Mouse (Mus musculus) layer of hippocampus, adult 11-12 months (tissue): ENCODE results near the gene Il6ra.

Experiments
- DNase-seq: peaks from one replicate; pipeline ENCODE4 v3.0.0; 2022; ENCODE audit warnings: low spot score

The Il6ra gene

DNA sequence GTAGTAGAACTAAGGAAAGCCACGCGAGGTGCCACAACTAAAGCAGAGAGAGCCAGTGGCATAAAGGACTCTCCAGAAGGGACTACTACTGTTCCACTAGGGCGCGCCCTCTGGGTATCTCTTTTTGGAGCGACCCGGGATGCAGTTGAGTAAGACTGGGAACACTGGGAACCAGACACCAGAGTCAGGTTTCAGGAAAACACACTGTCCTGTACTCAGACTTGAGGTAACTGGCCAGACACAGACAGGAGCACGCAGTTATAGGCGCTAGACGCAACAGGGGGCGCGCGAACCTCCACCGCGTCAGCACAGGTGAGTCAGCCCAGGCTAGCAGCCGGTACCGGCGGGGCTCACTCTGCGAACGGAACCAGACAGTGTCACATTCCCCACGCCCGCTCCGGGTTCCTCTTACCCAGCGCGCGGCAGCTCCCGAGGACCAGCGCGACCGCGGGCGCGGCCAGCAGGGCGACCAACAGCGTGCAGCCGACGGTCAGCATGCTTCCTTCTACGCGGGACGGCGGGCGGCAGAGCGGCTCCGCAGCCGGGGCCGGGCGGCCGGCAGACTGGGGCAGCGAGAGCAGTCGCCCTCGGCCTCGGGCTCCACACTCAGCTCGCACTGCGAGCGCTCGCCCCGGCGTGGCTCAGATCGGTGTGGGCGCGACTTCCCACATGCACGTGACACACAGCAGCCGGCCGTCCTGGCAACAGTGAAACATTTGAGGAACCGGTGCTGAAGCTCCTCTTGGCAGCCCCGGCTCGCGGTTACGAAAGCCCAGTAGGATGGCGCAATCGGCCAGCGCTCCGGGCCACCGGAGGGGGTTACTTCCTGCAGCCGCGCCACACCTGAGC is at the start of gene Il6ra:
Gene Il6ra, minus strand, starts transcription at position 654 of the 849 bp plus-strand sequence.
- DNase-seq = peak; percentile 86

DNA sequence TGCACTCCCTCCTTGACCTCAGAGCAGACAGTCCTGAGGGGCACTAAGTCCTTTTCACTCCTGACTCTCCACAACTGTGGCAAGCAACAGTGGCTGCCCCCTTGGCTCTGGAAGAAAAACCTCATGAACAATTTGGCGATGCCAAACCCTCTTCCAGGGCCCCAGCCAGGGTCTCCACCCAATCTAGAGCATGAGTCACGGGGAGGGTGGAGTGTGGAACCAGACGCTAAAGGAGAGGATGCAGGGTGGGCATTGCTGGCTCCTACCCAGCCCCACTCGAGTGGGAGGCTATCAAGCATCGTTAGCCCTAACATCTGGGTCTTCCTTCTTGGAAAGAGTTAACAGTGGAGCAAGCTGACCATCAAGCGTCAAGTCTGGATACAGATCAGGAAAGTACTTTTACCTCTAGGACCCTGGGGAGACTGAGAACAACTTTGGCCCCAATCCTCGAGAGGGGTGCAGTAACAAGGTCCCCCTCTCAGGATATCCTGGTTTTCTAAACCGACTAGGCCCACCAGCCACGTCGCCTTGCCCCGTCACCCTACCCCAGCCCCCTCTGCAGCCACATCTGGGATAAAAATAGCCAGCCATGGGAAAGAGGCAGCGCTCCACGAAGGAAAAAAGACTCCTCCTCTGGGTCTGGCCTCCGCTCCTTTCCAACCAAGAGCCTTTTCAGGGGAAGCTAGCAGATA is 49.2 kb upstream of the Il6ra start:
- no peak for DNase-seq

- no peak for DNase-seq
Measured at GRCm38 (mm10) chr3:89961436-89961835, 48.4 kb upstream of the Il6ra start.

DNA sequence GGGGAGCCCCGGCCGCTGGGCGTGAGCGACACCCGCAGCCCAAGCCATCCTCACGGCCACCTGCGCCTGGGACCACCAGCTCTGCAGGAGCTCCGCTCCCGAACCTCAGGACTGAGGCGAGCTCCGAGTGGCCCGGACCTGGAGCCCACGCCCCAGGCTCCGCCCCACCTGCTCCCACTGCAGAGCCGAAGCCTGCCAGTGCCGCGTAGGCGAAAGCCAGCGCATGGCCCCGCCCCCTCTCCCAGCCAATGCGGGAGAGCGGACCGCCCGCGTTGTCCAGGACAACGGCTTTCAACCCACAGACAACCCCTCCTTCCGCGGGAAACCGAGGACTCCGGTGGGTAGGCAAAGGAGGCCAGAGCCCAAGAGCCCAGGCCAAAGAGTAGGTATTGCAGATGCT is 47.5 kb upstream of the Il6ra start:
- DNase-seq = peak; percentile 93

DNA sequence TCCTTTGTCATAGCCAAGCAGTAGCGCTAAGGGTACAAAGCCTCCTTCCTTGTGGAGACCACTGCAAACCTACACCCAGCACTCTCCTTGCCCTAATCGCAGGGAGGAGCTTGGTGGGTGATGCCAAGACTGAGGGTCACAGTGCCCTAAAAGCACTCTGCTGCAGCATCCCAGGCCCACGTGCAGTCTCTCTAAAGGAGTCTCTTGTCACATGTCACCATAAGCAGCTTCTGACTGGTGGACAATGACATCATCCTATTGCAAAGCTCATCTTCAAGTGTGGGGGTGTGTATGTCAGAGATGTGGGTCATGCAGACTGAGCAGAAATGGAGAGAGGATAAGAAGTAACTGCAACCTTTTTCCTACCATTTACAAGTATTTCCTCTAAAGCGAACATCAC is 46.4 kb upstream of the Il6ra start:
- peak; percentile 54 for DNase-seq

GRCm38 (mm10) chr3:89957880-89958279 is 44.9 kb upstream of the Il6ra start:
- DNase-seq = no peak

GRCm38 (mm10) chr3:89956177-89956971 is 43.4 kb upstream of the Il6ra start:
- no peak for DNase-seq

DNA sequence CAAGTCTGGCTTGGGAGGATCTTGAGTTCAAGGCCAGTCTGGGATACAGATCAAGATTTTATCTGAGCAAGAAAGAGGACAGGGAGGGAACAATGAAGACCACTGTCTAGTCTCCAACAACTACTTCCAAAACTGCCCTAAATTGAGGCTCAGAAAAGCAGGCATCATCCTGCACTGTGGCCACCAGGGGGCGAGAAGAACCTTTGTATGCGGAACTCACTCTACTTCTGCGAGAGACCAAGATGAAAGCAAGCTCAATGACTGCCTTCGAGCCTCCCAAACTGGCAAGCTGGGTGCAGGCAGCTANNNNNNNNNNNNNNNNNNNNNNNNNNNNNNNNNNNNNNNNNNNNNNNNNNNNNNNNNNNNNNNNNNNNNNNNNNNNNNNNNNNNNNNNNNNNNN is 40.4 kb upstream of the Il6ra start:
- peak; percentile 85 for DNase-seq

DNA sequence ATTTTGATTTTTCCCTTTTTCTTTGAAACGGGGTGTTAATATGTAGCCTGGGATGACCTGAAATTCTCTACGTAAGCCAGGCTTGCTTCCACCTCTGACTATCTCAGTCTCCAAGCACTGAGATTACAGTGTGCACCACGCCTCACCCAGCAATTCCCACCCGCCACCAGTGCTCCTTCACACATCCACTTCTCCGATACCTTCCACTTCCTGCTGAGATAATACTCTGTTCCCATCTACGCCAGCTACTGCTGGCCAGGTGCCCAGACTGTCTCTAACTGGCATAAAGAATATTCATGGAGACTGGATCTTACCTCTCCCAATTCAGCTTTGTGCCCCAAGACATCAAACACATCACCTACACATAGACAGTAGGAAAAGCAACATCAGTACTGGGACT is 35.7 kb upstream of the Il6ra start:
- DNase-seq = no peak

- no peak for DNase-seq
Measured at GRCm38 (mm10) chr3:89948021-89948420, 35.0 kb upstream of the Il6ra start.

- no peak for DNase-seq
Measured at GRCm38 (mm10) chr3:89945026-89945425, 32.0 kb upstream of the Il6ra start.

GRCm38 (mm10) chr3:89942894-89943293 is 29.9 kb upstream of the Il6ra start:
- DNase-seq = no peak

GRCm38 (mm10) chr3:89936495-89936894 is 23.5 kb upstream of the Il6ra start:
- DNase-seq = no peak

GRCm38 (mm10) chr3:89932925-89933324 is 19.9 kb upstream of the Il6ra start:
- DNase-seq = no peak

- no peak for DNase-seq
Measured at GRCm38 (mm10) chr3:89928956-89929355, 16.0 kb upstream of the Il6ra start.

GRCm38 (mm10) chr3:89926440-89926839 is 13.4 kb upstream of the Il6ra start:
- DNase-seq = no peak

GRCm38 (mm10) chr3:89920711-89921110 is 7.7 kb upstream of the Il6ra start:
- DNase-seq = no peak

- DNase-seq = no peak
Measured at GRCm38 (mm10) chr3:89917408-89917807, 4.4 kb upstream of the Il6ra start.

DNA sequence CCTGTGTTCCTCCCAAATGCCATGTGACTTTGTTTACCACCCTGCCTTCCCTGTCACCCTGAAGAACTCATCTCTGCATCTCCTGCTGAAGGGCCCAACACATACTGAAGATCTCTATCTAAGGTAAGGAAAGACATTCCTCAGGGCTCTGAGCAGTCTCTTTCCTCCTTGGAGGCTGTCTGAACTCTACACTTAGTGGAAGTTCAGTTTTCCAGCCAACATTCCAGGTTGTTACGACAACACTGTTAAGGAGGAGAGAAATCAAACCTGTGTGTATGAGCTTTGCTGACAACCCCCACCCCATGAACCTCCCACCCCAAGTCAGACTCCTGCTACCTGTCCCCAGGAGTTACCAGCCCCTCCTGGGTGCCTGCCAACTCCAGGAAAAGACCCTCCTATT is 3.6 kb upstream of the Il6ra start:
- DNase-seq = no peak

DNA sequence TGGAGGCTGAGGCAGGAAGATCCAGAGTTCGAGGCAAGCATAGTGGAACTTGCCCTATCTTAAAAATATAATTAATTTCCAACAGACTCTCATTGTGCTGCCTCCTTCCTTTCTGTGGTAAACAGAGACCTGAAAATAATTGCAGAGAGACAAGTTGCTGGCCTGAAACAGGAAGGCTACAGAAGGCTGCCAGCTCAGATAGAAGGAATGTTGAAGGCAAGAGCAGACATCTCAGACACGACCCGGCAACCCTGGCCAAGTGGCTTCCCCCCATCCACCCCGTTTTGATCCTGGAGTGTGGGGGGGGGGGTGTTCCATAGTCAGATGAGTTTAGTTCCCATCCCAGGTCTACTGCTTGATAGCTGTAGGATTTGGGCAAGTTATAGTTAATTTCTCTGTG is 1.7 kb upstream of the Il6ra start:
- DNase-seq = no peak

DNA sequence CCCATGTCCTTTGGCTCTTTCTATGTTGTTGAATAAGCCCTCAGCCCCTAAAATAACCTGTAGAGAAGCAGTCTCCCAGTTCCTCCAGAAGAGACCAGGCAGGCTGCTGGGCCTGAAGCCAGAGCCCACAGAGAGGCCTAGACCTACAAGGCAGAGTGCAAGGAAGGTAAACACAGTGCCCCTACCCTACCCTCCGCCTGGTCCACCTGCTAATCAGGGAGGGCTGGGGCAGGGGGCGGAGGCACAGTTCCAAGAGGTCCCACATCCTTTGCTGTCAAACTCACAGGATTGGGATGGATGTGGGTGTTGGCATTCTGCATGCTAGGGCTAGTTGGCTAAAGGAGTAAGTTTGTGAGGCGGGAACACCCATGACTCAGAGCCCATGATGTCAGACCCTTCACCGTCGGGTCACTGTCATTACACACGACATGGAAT is 871 bp downstream of the Il6ra start:
- no peak for DNase-seq

- peak; percentile 56 for DNase-seq
Measured at GRCm38 (mm10) chr3:89911207-89911606, 1.8 kb downstream of the Il6ra start.
